Mouse (Mus musculus) embryonic facial prominence, embryonic 13.5 days (tissue): ENCODE results near the gene Hist1h4a. TPM values are rescaled to one million over a fixed set of nuclear protein-coding genes. Genes with fewer than 3 reads are reported as not detected.

ENCODE experiments used
- ATAC-seq: fragments of 200-750 bp; cut with Nextera tagmentation; 2 replicates; pipeline ENCODE4 v1.8.0; 2017; ENCODE audit warnings: low read depth; ENCODE audit not compliant: insufficient number of reproducible peaks, insufficient read depth, low FRiP score, low TSS enrichment
- H3K27ac ChIP-seq: fragments of 300-500 bp; sonication (generic); 2 replicates; pipeline ENCODE4 v1.5.1; 2015; ENCODE audit warnings: moderate library complexity, mild to moderate bottlenecking, inconsistent platforms
- H3K27me3 ChIP-seq: fragments of 300-500 bp; sonication (generic); 2 replicates; pipeline ENCODE4 v1.6.1; 2015; ENCODE audit warnings: mild to moderate bottlenecking, inconsistent platforms
- H3K36me3 ChIP-seq: fragments of 300-500 bp; sonication (generic); 2 replicates; pipeline ENCODE4 v1.6.1; 2015; ENCODE audit warnings: mild to moderate bottlenecking, inconsistent platforms
- H3K4me1 ChIP-seq: fragments of 300-500 bp; sonication (generic); 2 replicates; pipeline ENCODE4 v1.6.1; 2015; ENCODE audit warnings: inconsistent platforms
- H3K4me2 ChIP-seq: fragments of 300-500 bp; sonication (generic); 2 replicates; pipeline ENCODE4 v1.6.1; 2015; ENCODE audit warnings: moderate library complexity, mild to moderate bottlenecking, inconsistent platforms
- H3K4me3 ChIP-seq: fragments of 300-500 bp; sonication (generic); 2 replicates; pipeline ENCODE4 v1.5.1; 2015; ENCODE audit warnings: mild to moderate bottlenecking, inconsistent platforms
- H3K9ac ChIP-seq: fragments of 300-500 bp; sonication (generic); 2 replicates; pipeline ENCODE4 v1.6.1; 2015; ENCODE audit warnings: mild to moderate bottlenecking, inconsistent platforms
- H3K9me3 ChIP-seq: fragments of 300-500 bp; sonication (generic); 2 replicates; pipeline ENCODE4 v1.6.1; 2016; ENCODE audit warnings: inconsistent platforms
- WGBS: fragments of 180-500 bp; shearing (Covaris S2); methylation state at CpG from one replicate; pipeline ENCODE4 v1.1.7; 2015; ENCODE audit warnings: mixed read lengths; 5-methylcytosine and 5-hydroxymethylcytosine counted together
- microRNA-seq: library from miRNA; unstranded; fragments of <30 nt; microRNA quantifications from one replicate; pipeline ENCODE4, GENCODE M21; 2016
- polyA plus RNA-seq: library from polyadenylated mRNA; unstranded; fragments of >200 nt; fragmentation: Nextera tagmentation; extraction: Ambion mirVana; gene quantifications from 2 replicates; pipeline ENCODE4 v1.2.1, GENCODE M21; 2015

Gene Hist1h4a
- polyA plus RNA-seq, 1 experiment from 2014 or later: not detected

DNA sequence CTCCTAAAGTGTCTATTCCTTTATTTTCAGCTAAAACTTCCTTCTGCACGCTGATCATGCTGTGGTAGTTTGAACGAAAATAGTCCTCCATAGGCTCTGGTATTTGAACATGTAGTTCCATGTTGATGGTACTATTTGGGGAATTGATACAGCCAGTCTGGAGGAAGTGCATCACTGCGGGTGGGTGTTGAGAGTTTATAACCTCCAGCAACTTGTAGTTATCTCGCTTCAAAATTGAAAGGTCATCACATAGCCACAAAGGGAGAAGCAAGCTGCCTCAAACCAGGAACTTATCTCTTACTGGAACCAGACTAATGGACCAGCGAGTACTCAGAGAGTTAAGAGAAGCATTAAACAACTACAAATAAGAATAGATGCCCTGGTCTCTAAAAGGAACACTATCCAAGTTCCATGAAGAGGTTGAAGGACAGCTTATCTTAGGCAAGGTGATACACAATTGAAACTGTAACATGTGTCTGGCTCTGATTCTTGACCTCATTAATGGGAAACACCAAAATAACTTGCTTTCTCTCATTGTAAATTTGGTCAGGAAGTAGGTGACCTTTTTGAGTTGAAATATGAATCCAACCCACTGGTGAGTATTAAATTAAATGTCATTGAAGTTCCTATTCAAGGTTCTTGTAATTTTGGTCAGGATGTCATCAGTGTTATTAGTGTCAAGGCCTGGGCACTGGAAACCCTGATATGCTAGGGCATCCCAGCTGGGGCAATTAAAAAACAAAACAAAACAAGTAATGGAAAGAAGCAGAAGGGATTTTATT is 44.6 kb downstream of the Hist1h4a start:
- H3K27ac ChIP-seq: no peak overlapping the region
- H3K4me3 ChIP-seq: no peak overlapping the region
- H3K36me3 ChIP-seq: no peaks in the 10 kb centered on the region
- no peaks in the 10 kb centered on the region for H3K9me3 ChIP-seq
- WGBS: 85% methylated on average over 5 of the region's 5 CpGs
- ATAC-seq: no peak
- no peak overlapping the region for H3K4me2 ChIP-seq
- no peaks in the 10 kb centered on the region for H3K27me3 ChIP-seq
- H3K9ac ChIP-seq: no peak overlapping the region
- no peaks in the 10 kb centered on the region for H3K4me1 ChIP-seq

Small RNAs within 50 kb of the gene (microRNA-seq; reads per million reads assigned to microRNA genes)
- gene Gm44314 (not detected), gene Gm44484 (not detected)

Other genes starting within 250 kb of the Hist1h4a start
- gene Hist1h4h, start 230.2 kb downstream of the Hist1h4a start, polyA plus RNA-seq: 7.3 and 7.9 TPM in 2 replicates
- gene Hist1h2af, start 227.3 kb downstream of the Hist1h4a start, polyA plus RNA-seq: 6.6 and 13.4 TPM in 2 replicates
- 5.3 and 6.7 TPM in 2 replicates for gene Hist1h3g, start 225.8 kb downstream of the Hist1h4a start, polyA plus RNA-seq
- gene Hist1h2bh, start 217.8 kb downstream of the Hist1h4a start, polyA plus RNA-seq: 0.98 and 1.4 TPM in 2 replicates
- 1.2 and 1.3 TPM in 2 replicates for gene Hist1h3f, start 217.2 kb downstream of the Hist1h4a start, polyA plus RNA-seq
- gene Hist1h4f, start 209.6 kb downstream of the Hist1h4a start, polyA plus RNA-seq: 2.9 TPM in 1 of 2 replicates, not detected in the other
- 0.52 and 0.61 TPM in 2 replicates for gene Hist1h1d, start 208.0 kb downstream of the Hist1h4a start, polyA plus RNA-seq
- 5.8 and 8.7 TPM in 2 replicates for gene Hist1h3e, start 198.9 kb downstream of the Hist1h4a start, polyA plus RNA-seq
- gene Hist1h2ae, start 190.0 kb downstream of the Hist1h4a start, polyA plus RNA-seq: 108 and 115 TPM in 2 replicates
- 7.5 and 10.6 TPM in 2 replicates for gene Hist1h2bg, start 189.8 kb downstream of the Hist1h4a start, polyA plus RNA-seq
- gene Hist1h2bf, start 187.0 kb downstream of the Hist1h4a start, polyA plus RNA-seq: 12.2 and 13.4 TPM in 2 replicates
- 1.7 and 3.1 TPM in 2 replicates for gene Hist1h2ad, start 186.8 kb downstream of the Hist1h4a start, polyA plus RNA-seq
- 7.6 and 8.4 TPM in 2 replicates for gene Hist1h3d, start 185.5 kb downstream of the Hist1h4a start, polyA plus RNA-seq
- 141 and 160 TPM in 2 replicates for gene Hist1h4d, start 179.6 kb downstream of the Hist1h4a start, polyA plus RNA-seq
- 3.3 and 4.1 TPM in 2 replicates for gene Hist1h2be, start 140.1 kb downstream of the Hist1h4a start, polyA plus RNA-seq
- gene Hist1h1e, start 138.7 kb downstream of the Hist1h4a start, polyA plus RNA-seq: 24.8 and 26.3 TPM in 2 replicates
- gene Hist1h2ac, start 77.3 kb downstream of the Hist1h4a start, polyA plus RNA-seq: 1.2 and 1.4 TPM in 2 replicates
- 37.5 and 39.3 TPM in 2 replicates for gene Hist1h2bc, start 77.0 kb downstream of the Hist1h4a start, polyA plus RNA-seq
- gene Hist1h1t, start 65.4 kb downstream of the Hist1h4a start, polyA plus RNA-seq: not detected in 2 replicates
- 6.3 and 9.0 TPM in 2 replicates for gene Hist1h4c, start 62.8 kb downstream of the Hist1h4a start, polyA plus RNA-seq
- 5.1 and 6.5 TPM in 2 replicates for gene Hfe, start 50.4 kb downstream of the Hist1h4a start, polyA plus RNA-seq
- gene Hist1h1c, start 22.4 kb downstream of the Hist1h4a start, polyA plus RNA-seq: 25.0 and 28.9 TPM in 2 replicates
- gene Hist1h3c, start 15.6 kb downstream of the Hist1h4a start, polyA plus RNA-seq: 11.3 and 14.4 TPM in 2 replicates
- gene Hist1h2bb, start 14.5 kb downstream of the Hist1h4a start, polyA plus RNA-seq: 3.5 and 4.2 TPM in 2 replicates
- 53.1 and 58.6 TPM in 2 replicates for gene Hist1h2ab, start 10.1 kb downstream of the Hist1h4a start, polyA plus RNA-seq
- 15.6 and 18.1 TPM in 2 replicates for gene Hist1h3b, start 9.0 kb downstream of the Hist1h4a start, polyA plus RNA-seq
- gene Hist1h4b, start 4.2 kb downstream of the Hist1h4a start, polyA plus RNA-seq: 7.6 and 9.2 TPM in 2 replicates
- 5.8 and 8.6 TPM in 2 replicates for gene Hist1h3a, start 1.2 kb upstream of the Hist1h4a start, polyA plus RNA-seq
- gene Hist1h1a, start 2.4 kb upstream of the Hist1h4a start, polyA plus RNA-seq: 4.5 and 5.9 TPM in 2 replicates
- not detected in 2 replicates for gene Trim38, start 8.7 kb upstream of the Hist1h4a start, polyA plus RNA-seq
- not detected in 2 replicates for gene Slc17a2, start 45.8 kb upstream of the Hist1h4a start, polyA plus RNA-seq
- not detected in 2 replicates for gene Slc17a3, start 78.2 kb upstream of the Hist1h4a start, polyA plus RNA-seq
- gene Slc17a1, start 106.5 kb upstream of the Hist1h4a start, polyA plus RNA-seq: not detected in 2 replicates
- gene Slc17a4, start 153.8 kb upstream of the Hist1h4a start, polyA plus RNA-seq: not detected in 2 replicates
- not detected in 2 replicates for gene Hist1h2ba, start 172.9 kb upstream of the Hist1h4a start, polyA plus RNA-seq
- not detected in 2 replicates for gene Hist1h2aa, start 173.2 kb upstream of the Hist1h4a start, polyA plus RNA-seq
- not detected in 2 replicates for gene Scgn, start 230.0 kb upstream of the Hist1h4a start, polyA plus RNA-seq